Mouse (Mus musculus) heart, postnatal 14 days (tissue): ENCODE measurements around the gene Acbd6. TPM values are rescaled to one million over a fixed set of nuclear protein-coding genes. Genes with fewer than 3 reads are reported as not detected.

Experiments used
- DNase-seq, 2 experiments: peaks; one replicate each; pipeline ENCODE4 v3.0.0; 2021 to 2022
- intact Hi-C: fragments of 180-260 bp; cut with DNase I; formaldehyde crosslinking; loops from one replicate; pipeline ENCODE4 v1.15.1; 2025
- total RNA-seq, 2 experiments: library from RNA; stranded (reverse); gene quantifications; 2 replicates each; pipeline ENCODE4 v1.2.3; 2021

The Acbd6 gene
- total RNA-seq, 2 experiments from 2014 or later = 46.4 to 50.3 TPM

GRCm38 (mm10) chr1:155538006-155538405 is 19.9 kb upstream of the Acbd6 start:
- intact Hi-C loops = loop anchor here (10.0 kb wide), 1 partner anchor 513 kb away; no protein-coding TSS in a partner anchor
- no peak for DNase-seq

- intact Hi-C loops = no loop called here
- no peak for DNase-seq
Measured at GRCm38 (mm10) chr1:155557642-155558011, 293 bp upstream of the Acbd6 start.

DNA sequence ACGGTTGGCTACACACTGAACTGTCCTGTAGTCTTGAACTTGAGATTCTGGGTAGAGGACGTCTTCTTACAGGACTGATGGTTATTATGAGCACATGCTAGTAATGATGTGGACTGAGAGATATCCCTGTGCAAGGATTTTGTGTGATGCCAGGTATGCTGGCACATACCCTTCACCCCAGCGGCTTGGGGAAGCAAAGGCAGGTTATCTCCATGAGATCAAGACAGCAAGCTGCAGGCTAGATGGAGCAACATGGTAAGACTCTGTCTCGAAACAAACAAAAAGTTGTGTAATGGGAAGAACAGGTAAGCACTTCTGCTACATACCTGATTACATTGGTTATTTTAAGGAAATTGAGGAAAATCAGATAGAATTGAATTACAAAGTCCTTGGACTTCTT is 2.1 kb downstream of the Acbd6 start:
- intact Hi-C loops = no loop called here
- DNase-seq = no peak

DNA sequence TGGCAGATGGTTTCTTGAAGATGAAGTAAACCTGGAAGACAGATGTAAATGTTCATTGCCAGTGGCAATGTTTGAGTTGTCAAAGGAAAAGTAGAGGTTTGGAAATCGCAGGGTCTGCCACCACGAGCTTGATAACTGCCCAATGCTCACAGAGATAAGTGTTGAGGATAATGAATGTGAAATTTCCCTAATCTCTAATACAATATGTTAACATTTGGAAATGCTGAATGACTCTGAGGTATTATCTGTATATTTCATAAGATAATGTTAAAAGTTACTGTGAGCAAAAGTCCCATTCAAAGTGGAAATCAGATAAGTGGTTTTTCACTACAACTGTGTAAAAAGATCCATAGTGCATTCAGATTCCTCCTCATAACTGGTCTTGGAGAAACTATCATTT is 2.8 kb downstream of the Acbd6 start:
- intact Hi-C loops = no loop called here
- no peak for DNase-seq

DNA sequence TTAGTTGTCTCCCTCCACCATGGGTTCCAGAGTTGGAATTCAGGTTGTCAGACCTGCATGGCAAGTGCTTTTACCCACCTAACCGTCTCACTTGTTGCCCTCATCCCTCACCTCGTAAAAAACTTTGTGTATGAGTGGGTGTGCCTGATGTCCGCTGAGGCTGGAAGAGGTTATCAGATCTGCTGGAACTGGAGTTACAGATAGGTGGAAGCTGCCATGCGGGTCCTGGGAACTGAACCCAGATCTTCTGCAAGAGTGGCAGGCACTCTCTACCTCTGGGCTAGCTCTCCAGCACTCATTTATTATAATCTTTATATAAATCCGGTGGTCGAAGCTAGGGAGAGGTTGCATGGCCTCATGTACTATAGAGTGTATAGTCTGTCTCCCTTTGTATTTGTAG is 4.3 kb downstream of the Acbd6 start:
- no peak for DNase-seq
- intact Hi-C loops = no loop called here

DNA sequence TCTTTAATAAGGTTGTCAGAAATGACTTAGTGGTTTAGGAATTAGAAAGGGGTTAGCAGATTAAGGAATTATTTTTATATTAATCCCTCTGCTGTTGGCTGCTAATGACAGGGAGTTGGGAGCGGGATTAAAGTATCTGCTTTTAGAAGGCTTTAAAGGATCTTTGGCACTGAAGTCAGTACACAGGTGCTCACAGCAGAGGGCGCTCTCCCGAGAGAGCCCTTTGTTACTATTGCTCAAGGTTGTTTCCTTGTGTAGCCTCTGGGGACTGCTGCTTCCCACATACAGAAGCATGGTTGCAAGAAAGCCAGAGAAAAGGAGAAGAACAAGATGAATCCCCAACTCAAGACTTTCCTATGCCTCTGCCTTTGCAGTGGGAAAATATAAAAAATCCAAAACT is 6.8 kb downstream of the Acbd6 start:
- intact Hi-C loops = no loop called here
- DNase-seq = peak; percentile 15 to 28

DNA sequence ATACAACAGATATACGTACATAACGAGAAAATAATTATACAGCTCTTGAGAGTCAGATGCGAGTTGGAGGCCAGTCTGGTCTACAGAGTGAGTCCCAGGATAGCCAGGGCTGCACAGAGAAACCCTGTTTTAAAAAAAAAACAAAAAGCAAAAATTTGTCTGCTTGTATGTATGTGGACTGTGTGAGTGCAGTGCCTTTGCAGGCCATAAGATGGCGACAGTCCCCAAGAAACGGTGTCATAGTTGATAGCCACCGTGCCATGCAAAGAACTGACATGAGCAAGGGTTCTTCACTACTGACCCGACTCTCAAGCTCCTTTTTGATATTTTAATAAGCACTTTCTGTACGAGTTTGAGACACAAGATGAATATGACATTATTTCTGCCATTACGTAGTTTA is 10.2 kb downstream of the Acbd6 start:
- intact Hi-C loops = no loop called here
- DNase-seq = no peak

- intact Hi-C loops = no loop called here
Measured at GRCm38 (mm10) chr1:155569340-155569739, 11.4 kb downstream of the Acbd6 start.

GRCm38 (mm10) chr1:155574966-155575673 is 17.2 kb downstream of the Acbd6 start:
- DNase-seq = peak; percentile 64 to 79
- intact Hi-C loops = loop anchor here (1.0 to 10.0 kb wide), 2 partner anchors 147 to 280 kb away; no protein-coding TSS in a partner anchor

More at GRCm38 (mm10) chr1:155569340-155569739, 11.4 kb downstream of the Acbd6 start:
- DNase-seq = no peak

- peak; percentile 9 to 53 for DNase-seq
- intact Hi-C loops = loop anchor here (1.0 to 10.0 kb wide), 2 partner anchors 208 to 278 kb away; no protein-coding TSS in a partner anchor
Measured at GRCm38 (mm10) chr1:155576432-155576831, 18.5 kb downstream of the Acbd6 start.

- intact Hi-C loops = loop anchor here (10.0 kb wide), 1 partner anchor 277 kb away; no protein-coding TSS in a partner anchor
- DNase-seq = no peak
Measured at GRCm38 (mm10) chr1:155577316-155577715, 19.4 kb downstream of the Acbd6 start.

DNA sequence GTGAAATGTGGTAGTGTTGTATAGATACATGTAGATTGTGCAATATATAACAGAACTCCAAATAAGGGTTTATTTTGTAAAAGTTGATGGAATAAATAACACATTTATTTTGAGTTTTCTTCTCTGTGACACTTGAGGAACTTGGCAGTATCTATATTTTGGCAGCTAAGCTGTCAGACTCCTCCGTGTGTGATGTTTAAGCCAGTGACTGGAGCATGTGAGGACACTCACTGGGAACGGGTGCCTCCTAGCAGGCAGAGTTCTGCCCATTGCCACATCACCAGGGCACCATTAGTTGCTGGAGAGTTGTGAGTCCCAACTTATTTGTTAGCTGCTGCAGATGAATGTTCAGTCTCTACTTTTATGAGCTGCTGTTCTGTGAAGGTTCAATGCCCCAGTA is 30.0 kb downstream of the Acbd6 start:
- DNase-seq = no peak
- intact Hi-C loops = no loop called here

GRCm38 (mm10) chr1:155594141-155594540 is 36.2 kb downstream of the Acbd6 start:
- intact Hi-C loops = no loop called here
- DNase-seq = peak in 1 of 2 experiments; percentile 10

DNA sequence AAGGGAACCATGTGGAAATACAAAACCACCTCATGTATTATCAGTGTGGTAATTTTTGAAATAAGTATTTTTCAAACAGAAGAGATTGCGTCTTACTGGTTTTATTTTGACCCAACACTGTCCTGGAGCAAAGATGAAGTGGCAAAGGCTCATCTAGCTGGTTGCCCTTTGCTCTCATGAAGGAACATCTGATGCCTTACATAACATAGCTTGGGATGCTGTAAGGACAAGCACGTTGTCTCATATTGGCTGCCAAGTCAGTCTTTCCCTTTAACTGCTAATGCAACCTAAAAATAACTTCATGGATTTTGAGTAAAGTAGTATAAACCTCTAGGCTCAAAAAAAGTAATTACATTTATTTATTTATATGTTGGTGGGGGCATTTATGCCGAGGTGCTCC is 38.7 kb downstream of the Acbd6 start:
- intact Hi-C loops = no loop called here
- no peak for DNase-seq

DNA sequence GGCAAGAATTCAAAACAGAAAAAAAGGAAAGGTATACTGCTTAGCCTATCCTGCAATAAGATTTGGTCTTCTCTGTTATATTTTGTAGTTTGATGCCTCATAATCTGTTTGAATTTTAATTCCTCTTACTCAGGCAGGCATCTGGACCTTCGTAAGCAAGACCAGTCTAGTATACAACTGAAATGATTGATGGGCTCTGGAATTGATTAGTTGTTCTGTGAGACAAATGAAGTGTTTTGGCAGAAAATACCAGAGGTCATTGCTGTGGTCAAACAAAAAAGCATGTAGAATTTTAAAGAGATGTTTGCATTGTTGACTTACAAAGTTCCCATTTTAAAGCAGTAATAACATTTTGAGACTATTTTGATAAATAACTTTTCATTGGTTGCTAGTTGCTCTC is 46.8 kb downstream of the Acbd6 start:
- no peak for DNase-seq
- intact Hi-C loops = no loop called here

DNA sequence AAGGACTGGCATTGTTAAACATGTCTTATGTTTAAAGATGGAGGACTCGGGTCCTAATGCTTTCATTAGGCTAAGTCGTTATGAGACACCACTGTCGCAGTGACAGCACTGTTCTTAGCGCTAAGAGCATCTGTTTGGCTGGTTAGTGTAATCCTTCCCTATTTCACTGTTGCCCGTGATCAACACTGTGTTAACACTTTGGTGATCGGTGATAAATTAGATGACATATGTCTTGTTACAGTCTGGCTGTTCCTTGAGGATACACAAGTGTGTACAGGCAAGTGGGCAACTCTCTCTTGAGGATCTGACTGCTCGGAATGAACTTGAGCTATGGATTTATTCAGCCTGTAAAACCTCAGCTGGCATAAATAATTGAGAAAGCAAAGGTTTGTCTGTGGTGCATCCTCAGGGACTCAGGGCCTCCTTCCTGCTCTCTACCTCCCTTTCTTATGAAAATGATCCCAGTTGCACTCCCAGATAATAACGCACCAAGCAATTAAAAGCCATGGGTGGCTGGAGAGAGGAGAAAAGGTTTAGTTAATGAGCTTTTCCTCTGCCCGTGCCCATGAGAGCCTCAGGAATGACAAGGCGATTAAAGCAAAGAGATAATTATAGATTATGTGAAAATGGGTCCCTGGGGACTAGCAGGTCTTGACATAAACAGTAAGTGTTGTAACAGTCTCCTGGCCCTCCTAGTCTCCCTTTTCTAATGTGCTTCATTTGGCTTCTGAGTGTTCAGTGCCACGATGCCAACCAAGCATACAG is 47.7 kb downstream of the Acbd6 start:
- intact Hi-C loops = no loop called here
- DNase-seq = no peak

DNA sequence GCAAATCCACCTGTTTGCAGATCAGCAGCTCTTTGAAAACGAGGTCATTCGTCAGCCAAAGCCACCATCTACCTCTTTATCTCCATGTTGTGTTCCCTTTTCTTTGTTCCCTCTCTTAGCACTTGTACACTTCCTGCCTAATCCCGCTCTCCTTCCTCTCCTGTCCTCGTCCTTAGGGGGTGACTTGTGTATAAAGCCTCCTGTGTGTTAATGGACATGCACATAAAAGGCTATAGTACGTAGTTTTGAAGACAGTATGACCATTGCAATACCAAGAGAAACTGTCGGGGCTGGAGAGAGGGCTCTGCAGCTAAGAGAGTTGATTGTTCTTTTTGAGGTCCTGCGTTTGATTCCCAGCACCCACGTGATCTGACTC is 48.2 kb downstream of the Acbd6 start:
- intact Hi-C loops = no loop called here
- DNase-seq = no peak

DNA sequence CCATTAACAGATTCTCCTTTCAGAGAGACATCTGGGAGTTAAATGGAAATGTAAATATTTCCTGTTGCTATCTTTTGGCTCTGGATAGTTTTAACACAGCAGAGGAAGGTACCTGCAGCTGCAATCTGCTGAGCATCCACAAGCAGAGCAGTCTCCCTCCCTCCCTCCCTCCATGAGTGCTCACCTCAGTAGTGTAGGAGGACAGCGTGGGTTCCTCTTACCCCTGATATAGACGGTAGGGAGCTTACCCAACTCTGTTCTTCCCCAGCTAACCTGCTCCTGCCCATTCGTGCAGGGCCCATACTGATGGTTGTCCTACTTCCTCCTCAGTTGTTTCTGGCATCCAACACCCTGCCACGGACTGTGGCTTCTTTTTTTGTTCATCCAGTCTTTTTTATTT is 50.6 kb downstream of the Acbd6 start:
- intact Hi-C loops = no loop called here
- no peak for DNase-seq

DNA sequence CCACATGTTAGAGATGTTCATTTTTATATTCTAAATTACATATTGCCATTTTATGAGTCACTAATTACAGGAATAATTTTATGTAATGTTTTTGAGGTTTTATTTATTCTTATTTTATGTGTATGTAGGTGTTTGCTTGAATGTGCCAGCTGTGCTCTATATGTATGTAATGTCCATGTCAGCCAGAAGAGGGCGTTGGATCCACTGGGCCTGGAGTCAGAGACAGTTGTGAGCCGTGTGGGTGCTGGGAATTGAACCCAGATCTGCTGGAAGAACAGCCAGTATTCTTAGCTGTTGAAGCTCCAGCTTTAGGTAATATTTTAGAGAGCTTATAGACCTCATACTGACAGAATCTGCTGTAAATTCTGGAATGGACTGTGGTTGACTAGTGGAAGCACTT is 56.5 kb downstream of the Acbd6 start:
- intact Hi-C loops = no loop called here
- DNase-seq = no peak

GRCm38 (mm10) chr1:155621075-155621474 is 63.2 kb downstream of the Acbd6 start:
- intact Hi-C loops = no loop called here
- DNase-seq = no peak

- no peak for DNase-seq
- intact Hi-C loops = no loop called here
Measured at GRCm38 (mm10) chr1:155623192-155623591, 65.3 kb downstream of the Acbd6 start.

GRCm38 (mm10) chr1:155627746-155628145 is 69.8 kb downstream of the Acbd6 start:
- no peak for DNase-seq
- intact Hi-C loops = no loop called here
